Mouse (Mus musculus): ENCODE results near the gene Olfr1015.

GRCm38 (mm10) chr2:85766798-85767197 is 15.0 kb upstream of the Olfr1015 start, which contains the start of gene Olfr1013:
- no peak for TF ChIP-seq POLR2A (IDR thresholded peaks at IDR 0.05; ENCODE audit: insufficient read length, low read depth)
- no peak for TF ChIP-seq E2F4 (IDR thresholded peaks at IDR 0.05; ENCODE audit: insufficient read depth)
- TF ChIP-seq MYOG (IDR thresholded peaks at IDR 0.05; ENCODE audit: control insufficient read depth in 1 of 3, insufficient read depth in 1 of 3, insufficient read length in 2 of 3, low read depth in 2 of 3): no peak
- TF ChIP-seq USF1 (IDR thresholded peaks at IDR 0.05; ENCODE audit: low read depth): no peak
- no peak for TF ChIP-seq MAX (IDR thresholded peaks at IDR 0.05; ENCODE audit: low read depth)
- TF ChIP-seq REST (IDR thresholded peaks at IDR 0.05; ENCODE audit: insufficient read depth, insufficient read length): no peak
